Mouse (Mus musculus) kidney, adult 18-20 months (tissue): ENCODE results near the gene Foxe1.

Experiments used
- DNase-seq: peaks from one replicate; pipeline ENCODE4 v3.0.0; 2021

Foxe1 gene

GRCm38 (mm10) chr4:46347580-46348515, 4.4 kb downstream of the Foxe1 start:
- no peak for DNase-seq

- no peak for DNase-seq
These were observed 5.5 kb downstream of the Foxe1 start for GRCm38 (mm10) chr4:46348897-46349296.

- DNase-seq: no peak
These were observed 6.1 kb downstream of the Foxe1 start for GRCm38 (mm10) chr4:46349530-46349929.

GRCm38 (mm10) chr4:46353045-46353444, 9.6 kb downstream of the Foxe1 start:
- DNase-seq: no peak

GRCm38 (mm10) chr4:46356351-46357133, 13.1 kb downstream of the Foxe1 start:
- DNase-seq: peak; percentile 65

- no peak for DNase-seq
These were observed 16.3 kb downstream of the Foxe1 start for GRCm38 (mm10) chr4:46359539-46360253.

- DNase-seq: no peak
These were observed 17.8 kb downstream of the Foxe1 start for GRCm38 (mm10) chr4:46361258-46361657.

GRCm38 (mm10) chr4:46364360-46364759, 21.0 kb downstream of the Foxe1 start:
- DNase-seq: no peak

GRCm38 (mm10) chr4:46367487-46367959, 24.1 kb downstream of the Foxe1 start:
- DNase-seq: no peak

GRCm38 (mm10) chr4:46369070-46369469, 25.7 kb downstream of the Foxe1 start:
- no peak for DNase-seq

GRCm38 (mm10) chr4:46370406-46370805, 27.0 kb downstream of the Foxe1 start:
- DNase-seq: no peak

- peak; percentile 44 for DNase-seq
These were observed 27.6 kb downstream of the Foxe1 start for GRCm38 (mm10) chr4:46371030-46371429.

GRCm38 (mm10) chr4:46374455-46374854, 31.0 kb downstream of the Foxe1 start:
- peak; percentile 12 for DNase-seq

GRCm38 (mm10) chr4:46374869-46375368, 31.5 kb downstream of the Foxe1 start:
- peak; percentile 88 for DNase-seq

- no peak for DNase-seq
These were observed 45.1 kb downstream of the Foxe1 start for GRCm38 (mm10) chr4:46388556-46388955.

GRCm38 (mm10) chr4:46389013-46389611, 45.7 kb downstream of the Foxe1 start, which contains the start of gene Trmo:
Gene Trmo, minus strand, starts transcription at chr4:46389437.
- DNase-seq: peak; percentile 96

- DNase-seq: no peak
These were observed 46.4 kb downstream of the Foxe1 start for GRCm38 (mm10) chr4:46389612-46390341.

- peak; percentile 81 for DNase-seq
These were observed 47.1 kb downstream of the Foxe1 start for GRCm38 (mm10) chr4:46390390-46390970.

- DNase-seq: no peak
These were observed 51.0 kb downstream of the Foxe1 start for GRCm38 (mm10) chr4:46394388-46394787.

- no peak for DNase-seq
These were observed 52.3 kb downstream of the Foxe1 start for GRCm38 (mm10) chr4:46395736-46396135.
